Mouse (Mus musculus) liver, embryonic 14.5 days (tissue): ENCODE measurements around the gene Cuedc1.

Experiments used
- CTCF ChIP-seq: IDR thresholded peaks from 2 replicates; pipeline ENCODE4 v1.5.1; 2016; ENCODE audit warnings: antibody characterized with exemption, low read depth, control low read depth
- EP300 ChIP-seq: IDR thresholded peaks from 2 replicates; pipeline ENCODE4 v1.6.1; 2016; ENCODE audit warnings: antibody characterized with exemption, low read depth

- TF ChIP-seq CTCF (no peak), EP300 (no peak)
Measured at GRCm38 (mm10) chr11:88235221-88236203, 137.7 kb downstream of the Cuedc1 start.
